Mouse (Mus musculus): ENCODE measurements at regions not wholly inside any gene's neighbourhood (a gene's known extent, or its start where the extent isn't known, plus 50 kb on each side); places are given as distances from the start of the nearest gene placed in this dataset.

GRCm38 (mm10) chr11:90106063-90106798 lies 76.1 kb downstream of the Tmem100 start:
- Histone ChIP-seq H3K27me3 (replicated peaks; ENCODE audit: control insufficient read depth, insufficient read depth, low read length) (no peaks in the 10 kb centered on the region), H3K9ac (ENCODE audit: low read depth, low read length) (no peak overlapping the region), H3K4me1 (replicated peaks; ENCODE audit: control insufficient read depth, insufficient read depth, low read length) (no peaks in the 10 kb centered on the region), H3K27ac (ENCODE audit: low read depth, low read length) (no peak overlapping the region), H3K4me2 (replicated peaks; ENCODE audit: low read depth) (no peak overlapping the region), H3K4me3 (ENCODE audit: low read depth, low read length) (no peak overlapping the region), H3K9me3 (ENCODE audit: control insufficient read depth) (no peaks in the 10 kb centered on the region), H3K36me3 (ENCODE audit: control insufficient read depth, insufficient read depth) (no peaks in the 10 kb centered on the region)
- 40% methylated on average over 12 of the region's 12 CpGs for WGBS
- no peak for TF ChIP-seq CTCF (IDR thresholded peaks at IDR 0.05; ENCODE audit: low read depth)
- ATAC-seq: no peak

GRCm38 (mm10) chr11:90109681-90110111 lies 77.8 kb upstream of the Gm45716 start:
- H3K4me3 ChIP-seq (ENCODE audit: low read depth, low read length): no peak overlapping the region
- no peak overlapping the region for H3K4me2 ChIP-seq (replicated peaks; ENCODE audit: low read depth)
- no peak overlapping the region for H3K9ac ChIP-seq (ENCODE audit: low read depth, low read length)
- no peaks in the 10 kb centered on the region for H3K9me3 ChIP-seq (ENCODE audit: control insufficient read depth)
- no peak overlapping the region for H3K27ac ChIP-seq (ENCODE audit: low read depth, low read length)
- TF ChIP-seq CTCF (IDR thresholded peaks at IDR 0.05; ENCODE audit: low read depth): no peak
- no peaks in the 10 kb centered on the region for H3K36me3 ChIP-seq (ENCODE audit: control insufficient read depth, insufficient read depth)
- WGBS: 65% methylated on average over 2 of the region's 2 CpGs
- H3K4me1 ChIP-seq (replicated peaks; ENCODE audit: control insufficient read depth, insufficient read depth, low read length): no peaks in the 10 kb centered on the region
- ATAC-seq: no peak
- no peaks in the 10 kb centered on the region for H3K27me3 ChIP-seq (replicated peaks; ENCODE audit: control insufficient read depth, insufficient read depth, low read length)

- H3K4me3 ChIP-seq (ENCODE audit: low read depth, low read length): no peak overlapping the region
- no peak for TF ChIP-seq CTCF (IDR thresholded peaks at IDR 0.05; ENCODE audit: low read depth)
- 77% methylated on average over 3 of the region's 3 CpGs for WGBS
- no peaks in the 10 kb centered on the region for H3K9me3 ChIP-seq (ENCODE audit: control insufficient read depth)
- no peaks in the 10 kb centered on the region for H3K27me3 ChIP-seq (replicated peaks; ENCODE audit: control insufficient read depth, insufficient read depth, low read length)
- no peak overlapping the region for H3K4me2 ChIP-seq (replicated peaks; ENCODE audit: low read depth)
- ATAC-seq: no peak
- no peak overlapping the region for H3K9ac ChIP-seq (ENCODE audit: low read depth, low read length)
- no peaks in the 10 kb centered on the region for H3K36me3 ChIP-seq (ENCODE audit: control insufficient read depth, insufficient read depth)
- H3K27ac ChIP-seq (ENCODE audit: low read depth, low read length): no peak overlapping the region
- no peaks in the 10 kb centered on the region for H3K4me1 ChIP-seq (replicated peaks; ENCODE audit: control insufficient read depth, insufficient read depth, low read length)
Observed at GRCm38 (mm10) chr11:90110170-90110569, 77.3 kb upstream of the Gm45716 start.

- no peak for TF ChIP-seq CTCF (IDR thresholded peaks at IDR 0.05; ENCODE audit: low read depth)
- WGBS: 86% methylated on average over 7 of the region's 7 CpGs
- no peak for ATAC-seq
Observed at GRCm38 (mm10) chr11:90112174-90112573, 75.3 kb upstream of the Gm45716 start.

GRCm38 (mm10) chr11:90116676-90117663 lies 70.5 kb upstream of the Gm45716 start:
- H3K36me3 ChIP-seq (ENCODE audit: control insufficient read depth, insufficient read depth): no peaks in the 10 kb centered on the region
- H3K4me3 ChIP-seq (ENCODE audit: low read depth, low read length): no peak overlapping the region
- no peak overlapping the region for H3K9ac ChIP-seq (ENCODE audit: low read depth, low read length)
- peak overlapping the region; percentile 46 for H3K27ac ChIP-seq (ENCODE audit: low read depth, low read length)
- WGBS: 46% methylated on average over 20 of the region's 20 CpGs
- 0 out of 2 replicates have a peak overlapping the region, but pooled peaks have one; percentile 13 for H3K4me2 ChIP-seq (replicated peaks; ENCODE audit: low read depth)
- no peaks in the 10 kb centered on the region for H3K4me1 ChIP-seq (replicated peaks; ENCODE audit: control insufficient read depth, insufficient read depth, low read length)
- TF ChIP-seq CTCF (IDR thresholded peaks at IDR 0.05; ENCODE audit: low read depth): no peak
- H3K27me3 ChIP-seq (replicated peaks; ENCODE audit: control insufficient read depth, insufficient read depth, low read length): no peaks in the 10 kb centered on the region
- ATAC-seq: no peak
- H3K9me3 ChIP-seq (ENCODE audit: control insufficient read depth): no peaks in the 10 kb centered on the region

More at GRCm38 (mm10) chr11:90112174-90112573, 75.3 kb upstream of the Gm45716 start:
- Histone ChIP-seq H3K9me3 (ENCODE audit: control insufficient read depth) (no peaks in the 10 kb centered on the region), H3K27ac (ENCODE audit: low read depth, low read length) (no peak overlapping the region), H3K27me3 (replicated peaks; ENCODE audit: control insufficient read depth, insufficient read depth, low read length) (no peaks in the 10 kb centered on the region), H3K9ac (ENCODE audit: low read depth, low read length) (no peak overlapping the region), H3K36me3 (ENCODE audit: control insufficient read depth, insufficient read depth) (no peaks in the 10 kb centered on the region), H3K4me1 (replicated peaks; ENCODE audit: control insufficient read depth, insufficient read depth, low read length) (no peaks in the 10 kb centered on the region), H3K4me3 (ENCODE audit: low read depth, low read length) (no peak overlapping the region), H3K4me2 (replicated peaks; ENCODE audit: low read depth) (no peak overlapping the region)

- Histone ChIP-seq H3K9me3 (ENCODE audit: control insufficient read depth) (no peaks in the 10 kb centered on the region), H3K4me2 (replicated peaks; ENCODE audit: low read depth) (no peak overlapping the region), H3K9ac (ENCODE audit: low read depth, low read length) (no peak overlapping the region), H3K27ac (ENCODE audit: low read depth, low read length) (no peak overlapping the region; the same call in 1 of the 2 replicates), H3K36me3 (ENCODE audit: control insufficient read depth, insufficient read depth) (no peaks in the 10 kb centered on the region), H3K27me3 (replicated peaks; ENCODE audit: control insufficient read depth, insufficient read depth, low read length) (no peaks in the 10 kb centered on the region), H3K4me3 (ENCODE audit: low read depth, low read length) (no peak overlapping the region), H3K4me1 (replicated peaks; ENCODE audit: control insufficient read depth, insufficient read depth, low read length) (no peaks in the 10 kb centered on the region)
- TF ChIP-seq CTCF (IDR thresholded peaks at IDR 0.05; ENCODE audit: low read depth): no peak
- ATAC-seq: no peak
- 35% methylated on average over 5 of the region's 5 CpGs for WGBS
Observed at GRCm38 (mm10) chr11:90117664-90118295, 69.7 kb upstream of the Gm45716 start.
